Mouse (Mus musculus) lung, adult 2 months (tissue): Measurements from ENCODE around the gene Kcnma1.

Source experiments
- CTCF ChIP-seq: fragments of 200-500 bp; IDR thresholded peaks from 2 replicates; pipeline ENCODE4 v1.5.1; 2011; ENCODE audit warnings: mild to moderate bottlenecking, low read length, control low read depth; ENCODE audit not compliant: insufficient read depth
- POLR2A ChIP-seq: fragments of 200-500 bp; IDR thresholded peaks from 2 replicates; pipeline ENCODE4 v1.6.1; 2011; ENCODE audit warnings: low read depth, mild to moderate bottlenecking, control low read depth, low read length, borderline replicate concordance; ENCODE audit errors: extremely low read depth

DNA sequence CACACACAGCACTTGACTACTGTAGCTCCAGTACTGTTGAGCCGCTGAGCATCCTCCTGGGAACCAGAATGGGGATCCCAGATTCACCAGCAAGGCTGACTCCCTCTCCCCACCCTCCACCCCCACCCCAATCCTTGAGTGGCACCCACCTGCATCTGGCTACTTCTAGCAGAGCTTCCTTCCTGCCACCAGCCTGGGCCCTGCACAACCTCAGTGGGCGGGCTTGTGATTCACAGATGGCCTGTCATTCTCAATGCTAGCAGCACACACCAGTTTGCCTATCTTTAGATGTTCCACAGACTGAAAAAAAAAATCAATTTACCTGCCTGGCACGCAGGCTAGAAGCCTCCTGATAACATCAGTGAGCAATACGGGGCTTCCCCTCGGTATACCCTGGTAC is 116.5 kb downstream of the Kcnma1 start:
- TF ChIP-seq POLR2A: no peak
- no peak for TF ChIP-seq CTCF
